Mouse (Mus musculus): ENCODE data around the gene Ddx31.

Ddx31 gene

GRCm38 (mm10) chr2:28840222-28840951, at the start of gene Ddx31, which contains the start of gene Gtf3c4:
Ddx31 (plus strand) TSS chr2:28840406.
Gtf3c4 (minus strand) TSS chr2:28840360.
- DNase-seq, result peak; percentile 97

DNA sequence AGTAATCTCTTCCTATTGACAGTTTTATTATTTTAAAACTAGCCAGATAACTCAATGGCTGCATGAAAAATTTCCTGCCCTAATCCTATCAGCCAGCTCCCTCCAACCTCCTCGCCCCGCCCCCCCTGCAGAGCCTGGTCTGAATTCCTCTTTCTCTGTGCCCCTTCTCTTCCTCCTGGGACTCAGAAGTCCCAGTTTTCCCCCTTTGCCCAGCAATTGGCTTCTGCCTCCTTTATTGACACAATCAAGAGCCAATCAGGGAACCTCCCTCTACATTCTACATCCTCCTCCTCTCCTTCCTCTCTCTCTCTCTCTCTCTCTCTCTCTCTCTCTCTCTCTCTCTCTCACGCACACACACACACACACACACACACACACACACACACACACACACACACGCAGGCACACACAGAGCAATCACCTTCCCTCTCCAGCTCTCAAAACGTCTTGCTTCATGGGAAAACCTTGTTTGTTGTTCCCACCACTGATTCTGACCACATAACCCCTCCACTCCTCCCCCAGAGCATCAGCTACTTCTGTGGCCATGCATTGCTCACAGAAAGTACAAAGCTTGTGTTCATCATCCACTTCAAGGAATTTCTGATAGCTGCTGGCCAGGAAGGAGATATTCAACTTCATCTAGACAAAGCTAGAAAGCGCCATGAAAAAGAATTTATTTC, 47.1 kb upstream of the Ddx31 start:
- DNase-seq, result no peak

GRCm38 (mm10) chr2:28794623-28795022, 45.6 kb upstream of the Ddx31 start:
- DNase-seq, result no peak

GRCm38 (mm10) chr2:28796298-28796697, 43.9 kb upstream of the Ddx31 start:
- DNase-seq, result no peak

- no peak for DNase-seq
Observed at GRCm38 (mm10) chr2:28797490-28798106, 42.6 kb upstream of the Ddx31 start.

DNA sequence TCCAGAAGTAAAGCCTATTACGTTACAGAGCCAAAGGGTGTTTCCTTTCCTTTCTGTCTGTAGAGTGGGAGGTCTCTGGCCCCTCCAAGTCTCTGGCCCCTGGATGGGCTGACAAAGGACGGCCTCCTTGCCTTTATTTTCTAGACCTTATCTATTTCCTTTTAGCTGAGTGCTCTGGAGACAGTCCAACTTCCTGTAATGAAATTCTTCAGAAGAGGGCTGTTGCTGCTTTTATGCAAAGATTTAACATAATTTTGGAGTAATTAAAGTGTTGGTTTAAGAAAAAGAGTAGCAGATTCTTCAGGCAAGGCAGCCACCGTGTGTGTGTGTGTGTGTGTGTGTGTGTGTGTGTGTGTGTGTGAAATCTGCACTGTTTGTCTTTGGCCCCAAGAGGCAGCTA, 41.8 kb upstream of the Ddx31 start:
- DNase-seq, result no peak

- no peak for DNase-seq
Observed at GRCm38 (mm10) chr2:28799575-28799974, 40.6 kb upstream of the Ddx31 start.

- DNase-seq, result no peak
Observed at GRCm38 (mm10) chr2:28803406-28803805, 36.8 kb upstream of the Ddx31 start.

DNA sequence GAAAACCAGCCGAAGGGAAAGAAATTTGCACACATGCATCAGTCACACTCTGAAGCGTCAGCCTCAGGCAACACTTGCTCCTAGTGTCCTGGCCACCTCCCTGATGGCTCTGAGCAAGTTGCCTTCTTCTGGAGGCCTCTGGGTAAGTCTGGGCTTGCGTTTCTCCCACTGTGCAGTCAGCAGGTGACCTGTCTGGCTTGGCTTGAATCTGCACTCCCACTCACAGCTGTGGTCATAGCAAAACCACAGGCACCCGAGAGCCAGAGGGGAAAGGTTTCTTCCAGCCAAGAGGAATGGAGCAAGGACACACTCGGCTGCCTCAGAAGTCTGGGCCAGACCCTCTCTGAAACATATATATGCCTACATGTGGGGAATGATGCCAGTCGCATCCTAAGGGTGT, 31.4 kb upstream of the Ddx31 start:
- DNase-seq, result no peak

- DNase-seq, result no peak
Observed at GRCm38 (mm10) chr2:28810260-28811013, 29.8 kb upstream of the Ddx31 start.

GRCm38 (mm10) chr2:28818866-28819265, 21.3 kb upstream of the Ddx31 start:
- no peak for DNase-seq

GRCm38 (mm10) chr2:28829265-28829664, 10.9 kb upstream of the Ddx31 start:
- peak; percentile 15 for DNase-seq

GRCm38 (mm10) chr2:28836181-28836940, 3.8 kb upstream of the Ddx31 start:
- DNase-seq, result no peak

DNA sequence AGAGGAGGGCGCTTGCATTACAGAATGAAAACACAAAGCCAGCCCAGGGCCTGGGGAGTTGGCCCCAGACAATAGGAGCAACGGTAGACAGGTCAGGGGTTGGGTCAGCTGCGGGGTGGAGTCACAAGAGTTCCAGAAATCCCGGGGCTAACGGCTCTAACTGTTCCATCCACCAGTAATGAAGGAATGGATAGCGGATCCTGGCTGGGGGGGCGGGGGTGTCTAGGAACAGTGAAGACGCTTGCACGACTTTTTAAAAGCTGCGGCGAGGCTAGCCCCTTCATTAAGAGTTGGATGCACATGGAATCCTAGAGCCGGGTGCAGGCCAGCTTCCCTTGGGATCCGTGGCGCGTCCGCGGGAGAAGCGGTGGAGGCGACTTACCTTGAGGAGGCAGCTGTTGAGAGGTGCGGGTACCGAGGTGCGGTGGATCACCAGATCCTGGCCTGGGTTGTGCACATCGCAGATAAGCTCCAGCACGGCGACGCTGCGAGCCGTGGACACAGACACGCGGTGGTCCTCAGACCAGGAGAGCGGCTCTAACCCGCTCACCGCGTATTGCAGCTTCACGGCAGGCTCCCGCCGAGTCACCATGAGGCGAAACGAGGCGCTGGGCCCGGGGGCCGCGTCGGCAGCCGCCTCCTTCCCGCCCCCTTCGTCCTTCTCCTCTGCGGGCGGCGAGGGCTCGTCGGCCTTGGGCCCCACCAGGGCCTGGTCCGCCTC, 545 bp upstream of the Ddx31 start:
- DNase-seq, result no peak

- DNase-seq, result no peak
Observed at GRCm38 (mm10) chr2:28842042-28842441, 1.8 kb downstream of the Ddx31 start.

- DNase-seq, result no peak
Observed at GRCm38 (mm10) chr2:28848879-28849278, 8.7 kb downstream of the Ddx31 start.

DNA sequence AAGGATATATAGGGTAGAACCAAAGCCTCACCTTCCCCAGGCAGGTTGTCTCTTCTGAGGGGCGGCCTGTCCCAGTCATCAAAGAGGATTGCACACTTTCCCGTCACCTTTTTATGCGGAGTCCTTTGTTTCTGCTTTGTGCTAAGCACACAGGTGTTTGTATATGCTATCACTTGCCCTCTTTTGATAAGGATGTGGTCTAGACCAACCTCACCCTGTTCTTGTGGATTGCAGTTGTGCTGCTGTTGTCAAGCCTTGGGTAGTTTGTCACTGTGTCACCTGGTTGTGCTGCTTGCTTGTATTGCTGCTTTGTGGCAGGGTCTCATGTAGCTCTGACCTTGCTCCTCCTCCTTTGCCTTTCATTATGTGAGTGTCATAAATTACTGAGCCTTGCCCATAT, 12.4 kb downstream of the Ddx31 start:
- no peak for DNase-seq

DNA sequence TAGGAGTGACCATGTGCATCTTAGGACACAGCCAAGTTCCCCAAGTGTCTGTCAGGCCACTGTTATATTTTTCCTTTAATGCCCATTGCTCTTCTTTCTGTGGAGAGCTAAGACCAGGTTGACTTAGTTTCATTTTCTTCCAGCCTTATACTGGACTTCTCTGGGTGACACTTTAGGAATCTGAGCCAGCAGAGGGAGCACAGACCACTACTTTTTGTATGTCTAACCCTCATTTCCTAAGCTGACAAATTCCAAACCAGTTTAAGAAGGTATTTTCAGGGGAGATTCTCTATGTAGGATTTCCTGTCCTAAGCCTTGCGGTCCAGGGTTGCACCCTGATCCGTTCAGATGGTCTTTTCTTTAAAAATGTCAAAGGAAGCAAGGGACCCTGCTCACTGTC, 15.6 kb downstream of the Ddx31 start:
- no peak for DNase-seq

GRCm38 (mm10) chr2:28859303-28859702, 19.1 kb downstream of the Ddx31 start:
- DNase-seq, result no peak

DNA sequence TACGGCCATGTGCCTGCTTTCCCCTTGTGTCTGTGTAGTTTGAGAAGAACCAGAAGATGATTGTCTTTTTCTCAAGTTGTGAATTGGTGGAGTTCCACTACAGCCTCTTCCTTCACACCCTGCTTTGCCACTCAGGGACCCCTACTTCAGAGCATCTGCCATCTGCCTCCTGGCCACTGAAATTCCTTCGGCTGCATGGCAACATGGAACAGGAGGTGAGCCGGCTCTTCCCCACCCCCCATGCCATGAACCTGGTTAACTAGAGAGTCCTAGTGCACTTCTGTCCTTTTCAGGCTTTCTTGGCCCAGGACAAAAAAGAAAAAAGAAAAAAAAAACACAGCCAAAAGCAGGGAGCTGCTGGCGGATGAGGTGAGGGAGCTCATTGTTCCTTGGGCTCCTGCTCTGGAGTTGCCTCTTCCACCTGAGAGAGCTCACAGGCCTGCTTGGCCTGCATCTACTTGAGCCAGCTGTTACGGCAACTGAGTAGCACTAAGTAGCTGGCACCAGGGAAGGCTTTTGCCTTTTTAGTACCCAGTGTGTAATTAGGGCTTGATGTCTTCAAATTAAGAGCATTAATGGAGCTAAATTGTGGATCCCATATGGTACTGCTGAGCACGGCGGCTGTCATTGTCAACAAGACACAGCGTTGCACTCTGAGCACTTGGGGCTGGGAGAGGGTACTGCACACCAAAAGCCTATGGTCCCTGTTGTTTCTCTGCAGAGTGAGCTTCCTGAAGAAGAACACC, 20.6 kb downstream of the Ddx31 start:
- no peak for DNase-seq

DNA sequence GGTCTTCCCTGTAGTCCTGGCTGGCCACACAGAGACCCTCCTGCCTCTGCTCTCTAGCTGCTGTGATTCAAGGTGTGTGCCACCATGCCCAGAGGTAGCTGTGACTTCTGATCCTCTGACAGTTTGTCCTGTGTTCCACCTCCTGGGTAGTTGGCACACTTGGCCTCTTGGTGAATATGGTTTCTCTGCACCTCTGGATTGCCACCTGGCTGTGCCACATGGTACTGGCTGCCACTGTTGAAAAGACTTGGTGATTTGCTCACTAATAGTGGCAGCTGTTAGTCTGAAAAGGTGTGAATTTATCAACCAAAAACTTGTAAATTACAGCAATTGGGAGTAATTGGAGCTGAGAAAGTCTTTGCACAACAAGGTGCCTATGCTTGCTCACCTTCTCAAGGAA, 23.7 kb downstream of the Ddx31 start:
- DNase-seq, result no peak

Data from kidney, adult 18-20 months (tissue).